Mouse (Mus musculus): ENCODE data around the gene Pakap.

The Pakap gene

GRCm38 (mm10) chr4:57567666-57568206, at the start of gene Pakap:
Pakap (plus strand) TSS chr4:57568179.
- DNase-seq (ENCODE audit: low read depth, low spot score) = peak; percentile 62

- peak; percentile 71 for DNase-seq (ENCODE audit: low read depth, low spot score)
Measured at GRCm38 (mm10) chr4:57523456-57523855, 44.5 kb upstream of the Pakap start.

GRCm38 (mm10) chr4:57524461-57524860, 43.5 kb upstream of the Pakap start:
- DNase-seq (ENCODE audit: low read depth, low spot score) = no peak

GRCm38 (mm10) chr4:57525221-57526011, 42.6 kb upstream of the Pakap start:
- DNase-seq (ENCODE audit: low read depth, low spot score) = no peak

GRCm38 (mm10) chr4:57528296-57528695, 39.7 kb upstream of the Pakap start:
- no peak for DNase-seq (ENCODE audit: low read depth, low spot score)

- no peak for DNase-seq (ENCODE audit: low read depth, low spot score)
Measured at GRCm38 (mm10) chr4:57533686-57534085, 34.3 kb upstream of the Pakap start.

- DNase-seq (ENCODE audit: low read depth, low spot score) = no peak
Measured at GRCm38 (mm10) chr4:57534232-57534631, 33.7 kb upstream of the Pakap start.

- peak; percentile 46 for DNase-seq (ENCODE audit: low read depth, low spot score)
Measured at GRCm38 (mm10) chr4:57535087-57535486, 32.9 kb upstream of the Pakap start.

- DNase-seq (ENCODE audit: low read depth, low spot score) = peak; percentile 58
Measured at GRCm38 (mm10) chr4:57538029-57538688, 29.8 kb upstream of the Pakap start.

- DNase-seq (ENCODE audit: low read depth, low spot score) = peak; percentile 87
Measured at GRCm38 (mm10) chr4:57543692-57544256, 24.2 kb upstream of the Pakap start.

GRCm38 (mm10) chr4:57547785-57548184, 20.2 kb upstream of the Pakap start:
- no peak for DNase-seq (ENCODE audit: low read depth, low spot score)

GRCm38 (mm10) chr4:57550216-57550615, 17.8 kb upstream of the Pakap start:
- DNase-seq (ENCODE audit: low read depth, low spot score) = no peak

GRCm38 (mm10) chr4:57557102-57557501, 10.9 kb upstream of the Pakap start:
- DNase-seq (ENCODE audit: low read depth, low spot score) = no peak

GRCm38 (mm10) chr4:57559438-57559837, 8.5 kb upstream of the Pakap start:
- no peak for DNase-seq (ENCODE audit: low read depth, low spot score)

GRCm38 (mm10) chr4:57560010-57560409, 8.0 kb upstream of the Pakap start:
- peak; percentile 82 for DNase-seq (ENCODE audit: low read depth, low spot score)

GRCm38 (mm10) chr4:57561055-57561454, 6.9 kb upstream of the Pakap start:
- no peak for DNase-seq (ENCODE audit: low read depth, low spot score)

- DNase-seq (ENCODE audit: low read depth, low spot score) = no peak
Measured at GRCm38 (mm10) chr4:57565283-57565682, 2.7 kb upstream of the Pakap start.

- DNase-seq (ENCODE audit: low read depth, low spot score) = peak; percentile 50
Measured at GRCm38 (mm10) chr4:57565811-57566210, 2.2 kb upstream of the Pakap start.

GRCm38 (mm10) chr4:57568268-57569068, 489 bp downstream of the Pakap start:
- peak; percentile 20 for DNase-seq (ENCODE audit: low read depth, low spot score)

GRCm38 (mm10) chr4:57569069-57569355, 1.0 kb downstream of the Pakap start:
- no peak for DNase-seq (ENCODE audit: low read depth, low spot score)

GRCm38 (mm10) chr4:57569711-57570110, 1.7 kb downstream of the Pakap start:
- no peak for DNase-seq (ENCODE audit: low read depth, low spot score)

- DNase-seq (ENCODE audit: low read depth, low spot score) = no peak
Measured at GRCm38 (mm10) chr4:57570229-57570628, 2.2 kb downstream of the Pakap start.

Data from R1 (cell line).